Mouse (Mus musculus): ENCODE measurements around the gene Fkbp14. TPM values are rescaled to one million over a fixed set of nuclear protein-coding genes. Genes with fewer than 3 reads are reported as not detected.

The Fkbp14 gene
- total and polyA plus RNA-seq, 3 experiments: 5.4 to 10.7 (median 7.6) TPM

DNA sequence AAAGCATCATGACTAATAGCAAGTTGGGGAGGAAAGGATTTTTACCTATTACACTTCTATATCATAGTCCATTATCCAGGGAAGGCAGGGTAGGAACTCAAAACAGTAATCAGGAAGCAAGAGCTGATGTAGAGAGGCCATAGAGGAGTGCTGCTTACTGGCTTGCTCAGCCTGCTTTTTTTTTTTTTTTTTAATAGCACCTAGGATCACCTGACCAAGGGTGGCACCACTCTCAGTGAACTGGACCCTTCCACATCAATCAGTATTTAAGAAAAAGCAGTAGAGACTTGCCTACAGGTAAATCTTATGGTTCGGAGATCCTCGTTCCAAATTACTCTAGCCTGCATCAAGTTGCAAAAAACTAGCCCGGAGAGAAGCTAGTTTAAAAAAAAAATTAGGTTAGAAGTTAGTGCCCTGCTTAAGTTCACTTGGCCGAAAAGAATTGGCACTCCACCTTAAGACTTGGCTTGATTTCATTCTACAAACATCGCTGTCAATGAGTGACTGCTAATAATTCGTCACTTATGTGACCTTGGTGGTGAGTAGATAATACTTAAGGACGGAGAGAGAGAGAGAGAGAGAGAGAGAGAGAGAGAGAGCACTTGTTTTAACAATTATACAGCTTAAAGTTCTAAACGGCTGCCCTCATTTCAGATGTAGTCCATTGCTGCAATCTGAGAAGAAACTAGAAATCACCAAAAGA lies 3.2 kb downstream of the Fkbp14 start:
- Histone ChIP-seq H3K36me3 (ENCODE audit: control insufficient read depth, insufficient read depth, low read length) (no peaks in the 10 kb centered on the region), H3K9ac (ENCODE audit: low read depth, low read length) (no peak overlapping the region), H3K27ac (peak overlapping the region; percentile 87; the same call in 1 of the 2 replicates), H3K4me3 (peak overlapping the region; percentile 91), H3K27me3 (ENCODE audit: control insufficient read depth, insufficient read depth, low read length) (no peaks in the 10 kb centered on the region), H3K4me1 (ENCODE audit: control insufficient read depth, insufficient read depth, low read length) (peaks cover 2% of the 10 kb centered on the region), H3K79me2 (replicated peaks; ENCODE audit: control insufficient read depth, insufficient read depth, low read length) (no peaks in the 10 kb centered on the region)
- intact Hi-C loops (cut with DNase I): loop anchor here (2.0 to 10.0 kb wide), 3 partner anchors 87 to 223 kb away; partner anchors contain the start of genes Mturn and Znrf2
- DNase-seq: no peak
- TF ChIP-seq POLR2A (IDR thresholded peaks at IDR 0.05; ENCODE audit: insufficient read depth, low read depth, low read length) (no peak), CTCF (IDR thresholded peaks at IDR 0.05) (no peak), EP300 (IDR thresholded peaks at IDR 0.05; ENCODE audit: insufficient read depth, low read depth, low read length) (no peak)
- WGBS: 38% methylated on average over 8 of the region's 8 CpGs

- TF ChIP-seq CTCF (IDR thresholded peaks at IDR 0.05) (no peak), POLR2A (IDR thresholded peaks at IDR 0.05; ENCODE audit: insufficient read depth, low read depth, low read length) (peak; percentile 69)
- Histone ChIP-seq H3K4me1 (ENCODE audit: control insufficient read depth, insufficient read depth, low read length) (peaks cover 2% of the 10 kb centered on the region), H3K9ac (ENCODE audit: low read depth, low read length) (peak overlapping the region; percentile 73), H3K79me2 (replicated peaks; ENCODE audit: control insufficient read depth, insufficient read depth, low read length) (no peaks in the 10 kb centered on the region; the same call in 1 of the 2 replicates), H3K36me3 (ENCODE audit: control insufficient read depth, insufficient read depth, low read length) (no peaks in the 10 kb centered on the region), H3K4me3 (peak overlapping the region; percentile 66), H3K27me3 (ENCODE audit: control insufficient read depth, insufficient read depth, low read length) (no peaks in the 10 kb centered on the region), H3K27ac (peak overlapping the region; percentile 87)
- under 1% methylated on average over 20 of the region's 20 CpGs for WGBS
- intact Hi-C loops (cut with DNase I): loop anchor here (2.0 to 10.0 kb wide), 3 partner anchors 88 to 224 kb away; partner anchors contain the start of genes Mturn and Znrf2
- DNase-seq: peak; percentile 95 to 96
These were observed 4.1 kb downstream of the Fkbp14 start for GRCm38 (mm10) chr6:54592938-54593535.

- WGBS: 28% methylated on average over 6 of the region's 6 CpGs
- no peak overlapping the region; the same call in 1 of the 2 replicates for H3K4me3 ChIP-seq
- H3K27me3 ChIP-seq (ENCODE audit: control insufficient read depth, insufficient read depth, low read length): no peaks in the 10 kb centered on the region
- peak overlapping the region; percentile 18; the same call in 1 of the 2 replicates for H3K9ac ChIP-seq (ENCODE audit: low read depth, low read length)
- DNase-seq: peak in 1 of 2 experiments; percentile 10
- H3K79me2 ChIP-seq (replicated peaks; ENCODE audit: control insufficient read depth, insufficient read depth, low read length): no peaks in the 10 kb centered on the region; the same call in 1 of the 2 replicates
- H3K36me3 ChIP-seq (ENCODE audit: control insufficient read depth, insufficient read depth, low read length): no peaks in the 10 kb centered on the region
- peak overlapping the region; percentile 36 for H3K27ac ChIP-seq
- intact Hi-C loops (cut with DNase I): loop anchor here (2.0 to 10.0 kb wide), 3 partner anchors 89 to 226 kb away; partner anchors contain the start of genes Mturn and Znrf2
- H3K4me1 ChIP-seq (ENCODE audit: control insufficient read depth, insufficient read depth, low read length): peaks cover 2% of the 10 kb centered on the region
- TF ChIP-seq CTCF (IDR thresholded peaks at IDR 0.05): no peak
- no peak for TF ChIP-seq POLR2A (IDR thresholded peaks at IDR 0.05; ENCODE audit: insufficient read depth, low read depth, low read length)
These were observed 5.3 kb downstream of the Fkbp14 start for GRCm38 (mm10) chr6:54591778-54592177.

DNA sequence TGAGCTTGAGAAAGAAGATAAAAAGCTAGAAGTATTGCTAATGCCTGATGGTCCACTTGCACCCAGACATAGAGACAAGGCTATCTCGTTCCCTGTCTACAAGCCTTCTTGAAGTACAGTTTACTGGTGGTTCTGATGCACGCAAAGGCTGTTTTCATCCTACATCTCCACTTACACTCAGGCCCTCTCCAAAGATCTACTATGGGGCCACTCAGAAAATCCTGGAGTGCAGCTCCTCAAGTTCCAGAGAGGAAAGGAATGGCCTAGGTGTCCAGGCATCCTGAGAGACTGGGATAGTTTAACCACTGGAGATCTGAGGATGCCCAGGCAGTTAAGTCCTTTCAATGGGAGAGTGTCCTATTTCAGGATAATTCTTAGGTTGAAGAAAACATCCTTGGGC lies 6.4 kb downstream of the Fkbp14 start:
- no peaks in the 10 kb centered on the region for H3K36me3 ChIP-seq (ENCODE audit: control insufficient read depth, insufficient read depth, low read length)
- intact Hi-C loops (cut with DNase I): loop anchor here (5.0 to 10.0 kb wide), 2 partner anchors 196 to 227 kb away; partner anchors contain the start of gene Znrf2
- 92% methylated on average over 2 of the region's 2 CpGs for WGBS

GRCm38 (mm10) chr6:54588212-54588611 lies 8.9 kb downstream of the Fkbp14 start:
- Histone ChIP-seq H3K36me3 (ENCODE audit: control insufficient read depth, insufficient read depth, low read length) (no peaks in the 10 kb centered on the region), H3K4me3 (no peak overlapping the region), H3K4me1 (ENCODE audit: control insufficient read depth, insufficient read depth, low read length) (peaks cover 2% of the 10 kb centered on the region), H3K27ac (no peak overlapping the region), H3K27me3 (ENCODE audit: control insufficient read depth, insufficient read depth, low read length) (no peaks in the 10 kb centered on the region), H3K79me2 (replicated peaks; ENCODE audit: control insufficient read depth, insufficient read depth, low read length) (no peaks in the 10 kb centered on the region; the same call in 1 of the 2 replicates), H3K9ac (ENCODE audit: low read depth, low read length) (no peak overlapping the region)
- TF ChIP-seq CTCF (IDR thresholded peaks at IDR 0.05): no peak
- TF ChIP-seq POLR2A (IDR thresholded peaks at IDR 0.05; ENCODE audit: insufficient read depth, low read depth, low read length): no peak
- intact Hi-C loops (cut with DNase I): loop anchor here (2.0 to 5.0 kb wide), 3 partner anchors 27 to 579 kb away; partner anchors contain the start of gene Nod1
- DNase-seq: no peak
- 68% methylated on average over 1 of the region's 1 CpGs for WGBS

More for the DNA sequence above, 6.4 kb downstream of the Fkbp14 start:
- Histone ChIP-seq H3K79me2 (replicated peaks; ENCODE audit: control insufficient read depth, insufficient read depth, low read length) (no peaks in the 10 kb centered on the region; the same call in 1 of the 2 replicates), H3K27me3 (ENCODE audit: control insufficient read depth, insufficient read depth, low read length) (no peaks in the 10 kb centered on the region), H3K4me3 (no peak overlapping the region), H3K4me1 (ENCODE audit: control insufficient read depth, insufficient read depth, low read length) (peaks cover 2% of the 10 kb centered on the region), H3K27ac (no peak overlapping the region), H3K9ac (ENCODE audit: low read depth, low read length) (no peak overlapping the region)
- DNase-seq: no peak
- no peak for TF ChIP-seq POLR2A (IDR thresholded peaks at IDR 0.05; ENCODE audit: insufficient read depth, low read depth, low read length)
- no peak for TF ChIP-seq CTCF (IDR thresholded peaks at IDR 0.05)
- TF ChIP-seq EP300 (IDR thresholded peaks at IDR 0.05; ENCODE audit: insufficient read depth, low read depth, low read length): no peak
